Mouse (Mus musculus) limb, embryonic 12.5 days (tissue): Measurements from ENCODE around the gene Vax2. TPM values are rescaled to one million over a fixed set of nuclear protein-coding genes. Genes with fewer than 3 reads are reported as not detected.

Experiments used
- ATAC-seq: fragments of 200-750 bp; cut with Nextera tagmentation; 2 replicates; pipeline ENCODE4 v1.8.0; 2017; ENCODE audit warnings: low read depth, moderate TSS enrichment; ENCODE audit not compliant: insufficient number of reproducible peaks, insufficient read depth, low FRiP score, low TSS enrichment
- H3K27ac ChIP-seq: fragments of 300-500 bp; sonication (generic); 2 replicates; pipeline ENCODE4 v1.5.1; 2016; ENCODE audit warnings: mild to moderate bottlenecking, moderate library complexity
- H3K27me3 ChIP-seq: fragments of 300-500 bp; sonication (generic); 2 replicates; pipeline ENCODE4 v1.6.1; 2016; ENCODE audit warnings: mild to moderate bottlenecking, moderate library complexity
- H3K36me3 ChIP-seq: fragments of 300-500 bp; sonication (generic); 2 replicates; pipeline ENCODE4 v1.6.1; 2016; ENCODE audit warnings: mild to moderate bottlenecking, moderate library complexity
- H3K4me1 ChIP-seq: fragments of 300-500 bp; sonication (generic); replicated peaks from 2 replicates; pipeline ENCODE4 v1.6.1; 2016
- H3K4me2 ChIP-seq: fragments of 300-500 bp; sonication (generic); 2 replicates; pipeline ENCODE4 v1.6.1; 2016; ENCODE audit warnings: mild to moderate bottlenecking, moderate library complexity
- H3K4me3 ChIP-seq: fragments of 300-500 bp; sonication (generic); replicated peaks from 2 replicates; pipeline ENCODE4 v1.5.1; 2016; ENCODE audit warnings: mild to moderate bottlenecking
- H3K9ac ChIP-seq: fragments of 300-500 bp; sonication (generic); replicated peaks from 2 replicates; pipeline ENCODE4 v1.6.1; 2016; ENCODE audit warnings: mild to moderate bottlenecking, moderate library complexity
- H3K9me3 ChIP-seq: fragments of 300-500 bp; sonication (generic); 2 replicates; pipeline ENCODE4 v1.6.1; 2016; ENCODE audit warnings: mild to moderate bottlenecking, moderate library complexity
- WGBS: fragments of 180-500 bp; shearing (Covaris S2); methylation state at CpG from one replicate; pipeline ENCODE4 v1.1.7; 2016; 5-methylcytosine and 5-hydroxymethylcytosine counted together
- polyA plus RNA-seq: library from polyadenylated mRNA; unstranded; fragments of >200 nt; fragmentation: Nextera tagmentation; extraction: Ambion mirVana; gene quantifications from 2 replicates; pipeline ENCODE4 v1.2.1, GENCODE M21; 2016

Vax2 gene
- polyA plus RNA-seq, 1 experiment from 2014 or later, result 0.76 TPM

- Histone ChIP-seq H3K9ac (no peak overlapping the region), H3K27me3 (peaks cover 98% of the 10 kb centered on the region), H3K27ac (no peak overlapping the region), H3K36me3 (no peaks in the 10 kb centered on the region), H3K9me3 (no peaks in the 10 kb centered on the region), H3K4me2 (no peak overlapping the region), H3K4me3 (no peak overlapping the region), H3K4me1 (peaks cover 31% of the 10 kb centered on the region)
- WGBS, result 6% methylated on average over 12 of the region's 12 CpGs
- ATAC-seq, result no peak
Observed at GRCm38 (mm10) chr6:83713271-83714136, 2.4 kb downstream of the Vax2 start.

- Histone ChIP-seq H3K4me3 (no peak overlapping the region), H3K9me3 (no peaks in the 10 kb centered on the region), H3K9ac (no peak overlapping the region), H3K4me2 (peak overlapping the region; percentile 11; the same call in 1 of the 2 replicates), H3K27ac (no peak overlapping the region), H3K36me3 (no peaks in the 10 kb centered on the region), H3K4me1 (peaks cover 31% of the 10 kb centered on the region), H3K27me3 (peaks cover 97% of the 10 kb centered on the region)
- WGBS, result 2% methylated on average over 34 of the region's 34 CpGs
- ATAC-seq, result no peak
Observed at GRCm38 (mm10) chr6:83714221-83715123, 3.4 kb downstream of the Vax2 start.

- H3K4me1 ChIP-seq, result peaks cover 26% of the 10 kb centered on the region
- H3K27ac ChIP-seq, result no peak overlapping the region
- H3K4me3 ChIP-seq, result peak overlapping the region; percentile 8; the same call in 1 of the 2 replicates
- H3K4me2 ChIP-seq, result no peak overlapping the region
- H3K9ac ChIP-seq, result no peak overlapping the region
- H3K9me3 ChIP-seq, result no peaks in the 10 kb centered on the region
- H3K36me3 ChIP-seq, result no peaks in the 10 kb centered on the region
- 3% methylated on average over 30 of the region's 30 CpGs for WGBS
- no peak for ATAC-seq
- peaks cover 95% of the 10 kb centered on the region for H3K27me3 ChIP-seq
Observed at GRCm38 (mm10) chr6:83715461-83716196, 4.6 kb downstream of the Vax2 start.

- peaks cover 12% of the 10 kb centered on the region for H3K4me1 ChIP-seq
- 3% methylated on average over 8 of the region's 8 CpGs for WGBS
- H3K27me3 ChIP-seq, result peaks cover 95% of the 10 kb centered on the region
- H3K27ac ChIP-seq, result no peak overlapping the region
- no peak overlapping the region for H3K4me3 ChIP-seq
- no peaks in the 10 kb centered on the region for H3K9me3 ChIP-seq
- no peak overlapping the region for H3K4me2 ChIP-seq
- H3K36me3 ChIP-seq, result no peaks in the 10 kb centered on the region
- no peak overlapping the region for H3K9ac ChIP-seq
- ATAC-seq, result no peak
Observed at GRCm38 (mm10) chr6:83717026-83717425, 6.0 kb downstream of the Vax2 start.

- ATAC-seq, result no peak
- H3K27me3 ChIP-seq, result peaks cover 58% of the 10 kb centered on the region
Observed at GRCm38 (mm10) chr6:83722526-83722925, 11.5 kb downstream of the Vax2 start.

GRCm38 (mm10) chr6:83727178-83727577 lies 16.1 kb downstream of the Vax2 start:
- Histone ChIP-seq H3K36me3 (no peaks in the 10 kb centered on the region), H3K4me3 (no peak overlapping the region), H3K27ac (no peak overlapping the region), H3K9ac (no peak overlapping the region), H3K4me2 (no peak overlapping the region), H3K9me3 (no peaks in the 10 kb centered on the region), H3K27me3 (peaks cover 26% of the 10 kb centered on the region), H3K4me1 (no peaks in the 10 kb centered on the region)
- ATAC-seq, result no peak
- 37% methylated on average over 4 of the region's 4 CpGs for WGBS

More at GRCm38 (mm10) chr6:83722526-83722925, 11.5 kb downstream of the Vax2 start:
- H3K9ac ChIP-seq, result no peak overlapping the region
- no peak overlapping the region for H3K4me2 ChIP-seq
- H3K4me3 ChIP-seq, result no peak overlapping the region
- no peaks in the 10 kb centered on the region for H3K4me1 ChIP-seq
- H3K9me3 ChIP-seq, result no peaks in the 10 kb centered on the region
- no peak overlapping the region for H3K27ac ChIP-seq
- 16% methylated on average over 6 of the region's 6 CpGs for WGBS
- no peaks in the 10 kb centered on the region for H3K36me3 ChIP-seq

- Histone ChIP-seq H3K9me3 (no peaks in the 10 kb centered on the region), H3K27me3 (peaks cover 17% of the 10 kb centered on the region), H3K27ac (no peak overlapping the region), H3K9ac (no peak overlapping the region), H3K4me1 (no peaks in the 10 kb centered on the region), H3K4me2 (no peak overlapping the region), H3K36me3 (no peaks in the 10 kb centered on the region), H3K4me3 (no peak overlapping the region)
- 92% methylated on average over 3 of the region's 3 CpGs for WGBS
- no peak for ATAC-seq
Observed at GRCm38 (mm10) chr6:83728488-83728887, 17.4 kb downstream of the Vax2 start.

GRCm38 (mm10) chr6:83729350-83729970 lies 18.4 kb downstream of the Vax2 start:
- Histone ChIP-seq H3K4me2 (no peak overlapping the region), H3K9ac (no peak overlapping the region), H3K4me3 (no peak overlapping the region), H3K9me3 (peaks cover 9% of the 10 kb centered on the region), H3K4me1 (no peaks in the 10 kb centered on the region), H3K36me3 (no peaks in the 10 kb centered on the region), H3K27ac (no peak overlapping the region), H3K27me3 (peaks cover 15% of the 10 kb centered on the region)
- no peak for ATAC-seq
- WGBS, result 75% methylated on average over 14 of the region's 14 CpGs

- no peak for ATAC-seq
- 24% methylated on average over 5 of the region's 5 CpGs for WGBS
Observed at GRCm38 (mm10) chr6:83731128-83731527, 20.1 kb downstream of the Vax2 start.

GRCm38 (mm10) chr6:83737311-83737710 lies 26.2 kb downstream of the Vax2 start:
- H3K9ac ChIP-seq, result 0 out of 2 replicates have a peak overlapping the region, but pooled peaks have one; percentile 8
- 28% methylated on average over 13 of the region's 13 CpGs for WGBS
- H3K27me3 ChIP-seq, result peaks cover 26% of the 10 kb centered on the region
- peaks cover 14% of the 10 kb centered on the region for H3K9me3 ChIP-seq
- H3K27ac ChIP-seq, result no peak overlapping the region
- no peak for ATAC-seq
- H3K4me1 ChIP-seq, result no peaks in the 10 kb centered on the region
- no peak overlapping the region for H3K4me2 ChIP-seq
- no peak overlapping the region for H3K4me3 ChIP-seq
- H3K36me3 ChIP-seq, result no peaks in the 10 kb centered on the region

More at GRCm38 (mm10) chr6:83731128-83731527, 20.1 kb downstream of the Vax2 start:
- H3K9me3 ChIP-seq, result peaks cover 9% of the 10 kb centered on the region
- no peaks in the 10 kb centered on the region for H3K4me1 ChIP-seq
- H3K27me3 ChIP-seq, result peaks cover 18% of the 10 kb centered on the region
- no peak overlapping the region for H3K9ac ChIP-seq
- no peak overlapping the region for H3K4me2 ChIP-seq
- H3K36me3 ChIP-seq, result no peaks in the 10 kb centered on the region
- H3K4me3 ChIP-seq, result no peak overlapping the region
- H3K27ac ChIP-seq, result no peak overlapping the region
